Mouse (Mus musculus) cerebellum, adult 2 months (tissue): ENCODE data around the gene Cep72.

Experiments used
- CTCF ChIP-seq: fragments of 200-500 bp; IDR thresholded peaks from 2 replicates; pipeline ENCODE4 v1.5.1; 2011; ENCODE audit warnings: low read depth, mild to moderate bottlenecking, control low read depth, low read length, moderate library complexity, borderline replicate concordance; ENCODE audit not compliant: insufficient read depth
- POLR2A ChIP-seq: fragments of 200-500 bp; IDR thresholded peaks from 2 replicates; pipeline ENCODE4 v1.6.1; 2011; ENCODE audit warnings: low read length, control low read depth, borderline replicate concordance; ENCODE audit not compliant: insufficient read depth

GRCm38 (mm10) chr13:74000519-74000918 is 61.6 kb downstream of the Cep72 start:
- TF ChIP-seq CTCF, result no peak
- TF ChIP-seq POLR2A, result no peak
